Mouse (Mus musculus) liver, embryonic 16.5 days (tissue): Measurements from ENCODE around the gene Inppl1. TPM values are rescaled to one million over a fixed set of nuclear protein-coding genes. Genes with fewer than 3 reads are reported as not detected.
A peak's percentile ranks its signal among the peaks of the same experiment; 100 is the strongest.

ENCODE experiments used
- ATAC-seq: fragments of 200-750 bp; cut with Nextera tagmentation; 2 replicates; pipeline ENCODE4 v1.8.0; 2017; ENCODE audit warnings: low read depth, mild to moderate bottlenecking, moderate number of reproducible peaks, moderate library complexity
- H3K27ac ChIP-seq: fragments of 300-500 bp; sonication (generic); 2 replicates; pipeline ENCODE4 v1.5.1; 2014; ENCODE audit warnings: mild to moderate bottlenecking, low read length
- H3K27me3 ChIP-seq: fragments of 300-500 bp; sonication (generic); 2 replicates; pipeline ENCODE4 v1.6.1; 2014; ENCODE audit warnings: low read depth, low read length, mixed read lengths; ENCODE audit not compliant: control insufficient read depth, insufficient read depth
- H3K36me3 ChIP-seq: fragments of 300-500 bp; sonication (generic); 2 replicates; pipeline ENCODE4 v1.6.1; 2014; ENCODE audit warnings: mild to moderate bottlenecking; ENCODE audit not compliant: control insufficient read depth, insufficient read depth
- H3K4me1 ChIP-seq: fragments of 300-500 bp; sonication (generic); 2 replicates; pipeline ENCODE4 v1.6.1; 2014; ENCODE audit warnings: low read depth, low read length, mixed read lengths; ENCODE audit not compliant: control insufficient read depth
- H3K4me2 ChIP-seq: fragments of 300-500 bp; sonication (generic); 2 replicates; pipeline ENCODE4 v1.6.1; 2014; ENCODE audit warnings: low read depth, low read length, mixed read lengths
- H3K4me3 ChIP-seq: fragments of 300-500 bp; sonication (generic); 2 replicates; pipeline ENCODE4 v1.5.1; 2014; ENCODE audit warnings: low read depth, mild to moderate bottlenecking, low read length
- H3K9ac ChIP-seq: fragments of 300-500 bp; sonication (generic); 2 replicates; pipeline ENCODE4 v1.6.1; 2014; ENCODE audit warnings: low read depth, low read length
- H3K9me3 ChIP-seq: fragments of 300-500 bp; sonication (generic); replicated peaks from 2 replicates; pipeline ENCODE4 v1.6.1; 2016; ENCODE audit warnings: low read length; ENCODE audit not compliant: control insufficient read depth
- WGBS: fragments of 180-500 bp; shearing (Covaris S2); extraction: QIAGEN DNeasy Blood & Tissue Kit; methylation state at CpG from one replicate; pipeline ENCODE4 v1.1.7; 2014; ENCODE audit not compliant: insufficient replicate concordance; 5-methylcytosine and 5-hydroxymethylcytosine counted together
- polyA plus RNA-seq: library from polyadenylated mRNA; unstranded; fragments of >200 nt; fragmentation: Nextera tagmentation; extraction: Ambion mirVana; gene quantifications from 2 replicates; pipeline ENCODE4 v1.2.1, GENCODE M21; 2015

Inppl1 gene
- polyA plus RNA-seq, 1 experiment from 2014 or later, result 6.0 TPM

DNA sequence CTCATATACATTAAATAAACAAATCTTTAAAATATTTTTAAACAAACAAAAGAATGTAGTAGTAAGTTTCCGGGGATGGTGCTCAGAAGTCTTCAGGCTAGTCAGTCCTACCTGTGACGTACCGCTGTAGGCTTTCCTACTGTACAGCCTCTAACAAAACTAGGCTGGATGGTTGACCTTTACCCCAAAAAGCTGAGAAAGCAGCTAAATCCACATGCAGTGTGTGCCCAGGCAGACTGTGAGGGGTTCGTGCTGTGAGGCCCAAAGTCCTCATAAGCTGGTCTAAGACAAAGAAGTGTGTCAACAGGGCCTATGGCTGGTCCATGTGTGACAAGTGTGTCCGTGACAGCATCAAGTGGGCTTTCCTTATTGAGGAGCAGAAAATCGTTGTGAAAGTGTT is 14.8 kb upstream of the Inppl1 start:
- WGBS, result 69% methylated on average over 6 of the region's 6 CpGs
- Histone ChIP-seq H3K27me3 (no peaks in the 10 kb centered on the region), H3K9me3 (no peaks in the 10 kb centered on the region), H3K27ac (no peak overlapping the region), H3K9ac (no peak overlapping the region), H3K36me3 (no peaks in the 10 kb centered on the region), H3K4me1 (no peaks in the 10 kb centered on the region), H3K4me3 (no peak overlapping the region), H3K4me2 (no peak overlapping the region)
- ATAC-seq, result no peak; the same call in 1 of the 2 replicates

DNA sequence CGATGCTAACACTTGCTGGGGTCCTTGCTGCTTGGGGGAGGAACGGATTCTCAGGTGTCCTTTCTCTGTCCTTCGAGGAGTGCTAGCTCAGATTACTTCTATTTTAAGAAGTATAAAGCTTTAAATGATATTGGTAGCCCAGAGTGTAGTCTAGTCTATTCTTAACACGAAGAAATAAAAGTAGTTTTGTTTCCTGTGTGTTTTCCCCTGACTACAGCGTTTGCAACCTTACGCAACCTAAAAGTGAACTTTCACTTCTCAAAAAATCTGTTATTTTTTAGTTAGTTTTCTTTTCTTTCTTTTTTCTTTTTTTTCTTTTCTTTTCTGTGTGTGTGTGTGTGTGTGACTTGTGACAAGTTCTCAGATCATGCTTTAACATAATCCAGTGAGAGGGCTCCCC is 13.7 kb upstream of the Inppl1 start:
- no peaks in the 10 kb centered on the region for H3K36me3 ChIP-seq
- no peak for ATAC-seq

DNA sequence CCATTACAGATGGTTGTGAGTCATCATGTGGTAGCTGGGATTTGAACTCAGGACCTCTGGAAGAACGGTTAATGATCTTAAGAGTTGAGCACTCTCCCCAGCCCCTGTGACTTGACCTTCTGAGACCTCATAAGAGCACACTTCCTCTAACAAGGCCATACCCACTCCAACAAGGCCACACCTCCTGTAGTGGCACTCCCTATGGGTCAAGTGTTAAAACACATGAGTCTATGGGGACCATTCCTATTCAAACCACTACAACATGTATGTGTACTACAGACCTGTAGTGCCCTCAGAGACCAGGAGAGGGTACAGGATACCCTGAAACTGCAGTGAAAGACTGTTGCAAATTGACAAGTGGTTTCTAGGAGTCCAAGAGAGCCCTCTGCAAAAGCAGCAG is 9.9 kb upstream of the Inppl1 start:
- 63% methylated on average over 1 of the region's 1 CpGs for WGBS
- ATAC-seq, result no peak

More for the DNA sequence above, 13.7 kb upstream of the Inppl1 start:
- Histone ChIP-seq H3K27me3 (no peaks in the 10 kb centered on the region), H3K9me3 (no peaks in the 10 kb centered on the region), H3K9ac (no peak overlapping the region), H3K27ac (no peak overlapping the region), H3K4me3 (no peak overlapping the region), H3K4me2 (no peak overlapping the region), H3K4me1 (no peaks in the 10 kb centered on the region)
- WGBS, result 50% methylated on average over 6 of the region's 6 CpGs

DNA sequence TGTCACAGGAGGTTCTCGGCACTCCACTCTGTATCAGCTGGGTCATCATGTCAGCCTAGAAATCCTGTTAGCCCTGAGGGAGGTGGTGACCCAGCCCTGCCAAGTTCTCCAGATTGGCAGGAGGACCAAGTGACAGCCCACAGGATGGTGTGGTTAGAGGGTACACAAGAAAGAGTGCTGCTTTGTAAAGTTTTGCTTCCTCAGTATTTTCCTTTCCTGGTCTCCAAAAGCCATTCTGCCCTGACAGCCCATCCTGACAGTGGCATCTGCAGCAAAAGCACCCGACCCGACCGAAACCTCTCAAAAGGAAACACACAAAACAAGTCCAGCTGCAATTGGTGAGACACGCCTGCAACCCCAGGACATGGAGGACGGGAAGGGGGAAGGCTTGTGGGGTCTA is 6.2 kb upstream of the Inppl1 start:
- Histone ChIP-seq H3K9ac (no peak overlapping the region), H3K4me2 (no peak overlapping the region), H3K36me3 (no peaks in the 10 kb centered on the region), H3K27me3 (peaks cover under 1% of the 10 kb centered on the region; the same call in 1 of the 2 replicates), H3K27ac (no peak overlapping the region), H3K4me3 (no peak overlapping the region), H3K9me3 (no peaks in the 10 kb centered on the region), H3K4me1 (no peaks in the 10 kb centered on the region)
- no peak for ATAC-seq
- 61% methylated on average over 6 of the region's 6 CpGs for WGBS

More for the DNA sequence above, 9.9 kb upstream of the Inppl1 start:
- no peak overlapping the region for H3K4me2 ChIP-seq
- no peaks in the 10 kb centered on the region for H3K27me3 ChIP-seq
- H3K27ac ChIP-seq, result no peak overlapping the region
- H3K9ac ChIP-seq, result no peak overlapping the region
- no peaks in the 10 kb centered on the region for H3K4me1 ChIP-seq
- no peaks in the 10 kb centered on the region for H3K9me3 ChIP-seq
- no peaks in the 10 kb centered on the region for H3K36me3 ChIP-seq
- no peak overlapping the region for H3K4me3 ChIP-seq

DNA sequence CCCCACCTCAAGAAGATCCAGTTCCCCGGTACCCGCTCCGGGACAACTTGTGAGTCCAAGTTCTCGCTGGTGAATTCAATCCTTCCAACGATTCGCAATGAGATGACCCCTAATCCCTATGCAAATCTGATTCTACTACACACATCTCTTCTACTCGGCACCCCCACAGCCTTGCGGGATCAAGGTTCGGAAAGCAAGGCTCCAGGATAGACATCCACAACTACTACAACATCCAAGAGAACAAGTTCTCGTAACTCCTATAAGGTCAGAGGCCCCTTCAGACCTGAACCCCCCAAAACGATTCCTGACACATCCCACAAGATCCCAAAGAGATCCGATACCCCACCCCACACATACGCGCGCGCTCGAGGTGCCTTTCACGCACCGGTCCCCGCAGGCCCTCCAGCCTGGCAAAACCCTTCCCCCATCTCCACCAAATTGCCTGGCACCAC is 849 bp downstream of the Inppl1 start:
- no peak overlapping the region for H3K27ac ChIP-seq
- H3K36me3 ChIP-seq, result no peaks in the 10 kb centered on the region
- H3K9ac ChIP-seq, result peak overlapping the region; percentile 66
- ATAC-seq, result no peak
- peak overlapping the region; percentile 73 for H3K4me2 ChIP-seq
- no peaks in the 10 kb centered on the region for H3K9me3 ChIP-seq
- H3K4me3 ChIP-seq, result peak overlapping the region; percentile 67
- no peaks in the 10 kb centered on the region; the same call in none of the 2 replicates for H3K4me1 ChIP-seq
- WGBS, result 1% methylated on average over 20 of the region's 20 CpGs
- peaks cover 32% of the 10 kb centered on the region for H3K27me3 ChIP-seq

DNA sequence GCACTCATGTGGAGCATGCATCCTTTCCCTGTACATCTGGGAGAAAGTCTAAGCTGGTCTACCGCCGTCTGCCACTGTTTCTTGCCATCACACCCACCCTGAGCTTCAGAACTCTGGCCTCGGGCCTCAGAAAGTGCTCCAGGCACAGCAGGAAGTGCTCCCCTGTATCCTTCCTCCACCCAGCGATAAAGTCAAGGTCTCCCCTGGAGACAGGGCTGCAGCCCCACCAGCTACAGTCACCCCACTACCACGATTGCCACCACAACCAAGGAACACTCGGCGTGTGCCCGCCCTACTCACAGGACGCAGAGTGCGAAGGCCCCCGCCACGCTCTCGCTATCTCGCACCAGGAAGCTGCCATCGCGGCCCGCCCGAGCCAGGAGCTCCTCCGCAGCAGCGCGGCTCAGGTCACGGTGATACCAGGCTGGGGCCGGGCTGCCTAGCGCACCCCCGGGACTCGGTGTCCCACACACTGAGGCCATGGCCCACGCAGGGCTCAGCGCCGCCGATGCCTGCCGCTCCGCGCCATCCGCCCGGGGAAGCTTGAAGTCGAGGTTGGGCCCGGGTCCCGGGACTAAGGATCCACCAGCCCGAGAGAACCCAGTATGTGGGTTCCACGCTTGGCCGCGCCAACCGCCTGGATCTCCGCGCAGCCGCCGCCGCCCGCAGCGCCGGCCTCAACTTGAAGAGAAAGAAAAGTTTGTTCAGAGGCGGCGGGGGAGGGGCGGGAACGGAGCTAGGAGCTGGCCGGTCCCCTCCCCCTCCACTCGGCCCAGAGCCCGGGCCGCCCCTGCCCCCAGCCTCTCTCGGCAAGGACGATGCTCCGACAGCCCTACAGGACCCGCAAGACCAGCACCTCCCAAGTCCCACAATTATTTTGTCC is 1.5 kb downstream of the Inppl1 start:
- Histone ChIP-seq H3K9ac (peak overlapping the region; percentile 66), H3K4me2 (peak overlapping the region; percentile 73), H3K27ac (peak overlapping the region; percentile 52; the same call in 1 of the 2 replicates), H3K36me3 (no peaks in the 10 kb centered on the region), H3K4me1 (no peaks in the 10 kb centered on the region; the same call in none of the 2 replicates), H3K9me3 (no peaks in the 10 kb centered on the region), H3K27me3 (peaks cover 32% of the 10 kb centered on the region), H3K4me3 (peak overlapping the region; percentile 67)
- under 1% methylated on average over 56 of the region's 63 CpGs for WGBS
- peak; percentile 25; the same call in 1 of the 2 replicates for ATAC-seq

DNA sequence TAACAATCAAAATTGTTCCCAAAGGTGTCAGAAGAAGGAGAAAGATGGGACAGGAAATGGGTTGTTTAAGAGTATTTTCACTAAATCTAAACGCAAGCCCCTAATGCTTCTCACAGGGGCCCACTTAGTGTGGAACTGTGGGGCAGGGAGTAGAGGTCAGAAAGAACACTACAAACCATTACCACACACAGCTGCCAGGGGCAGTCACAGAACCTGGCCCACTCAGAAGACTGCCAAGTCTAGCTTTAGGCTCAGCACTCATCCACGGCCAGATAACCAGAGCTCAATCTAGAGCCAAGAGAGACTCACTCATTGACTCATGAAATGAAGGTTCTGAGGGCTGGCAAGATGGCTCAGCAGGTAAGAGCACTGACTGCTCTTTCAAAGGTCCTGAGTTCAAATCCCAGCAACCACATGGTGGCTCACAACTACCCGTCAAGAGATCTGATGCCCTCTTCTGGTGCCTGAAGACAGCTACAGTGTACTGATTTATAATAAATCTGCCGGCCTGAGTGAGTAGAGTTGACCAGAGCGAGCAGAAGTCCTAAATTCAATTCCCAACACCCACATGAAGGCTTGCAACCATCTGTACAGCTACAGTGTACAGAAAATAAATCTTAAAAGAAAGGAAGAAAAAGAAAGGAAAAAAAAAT is 2.4 kb downstream of the Inppl1 start:
- Histone ChIP-seq H3K36me3 (no peaks in the 10 kb centered on the region), H3K27me3 (peaks cover 32% of the 10 kb centered on the region), H3K4me1 (no peaks in the 10 kb centered on the region; the same call in none of the 2 replicates), H3K9ac (no peak overlapping the region), H3K9me3 (no peaks in the 10 kb centered on the region), H3K4me2 (peak overlapping the region; percentile 73; the same call in 1 of the 2 replicates), H3K4me3 (peak overlapping the region; percentile 67; the same call in 1 of the 2 replicates), H3K27ac (no peak overlapping the region)
- 40% methylated on average over 5 of the region's 5 CpGs for WGBS
- ATAC-seq, result no peak

DNA sequence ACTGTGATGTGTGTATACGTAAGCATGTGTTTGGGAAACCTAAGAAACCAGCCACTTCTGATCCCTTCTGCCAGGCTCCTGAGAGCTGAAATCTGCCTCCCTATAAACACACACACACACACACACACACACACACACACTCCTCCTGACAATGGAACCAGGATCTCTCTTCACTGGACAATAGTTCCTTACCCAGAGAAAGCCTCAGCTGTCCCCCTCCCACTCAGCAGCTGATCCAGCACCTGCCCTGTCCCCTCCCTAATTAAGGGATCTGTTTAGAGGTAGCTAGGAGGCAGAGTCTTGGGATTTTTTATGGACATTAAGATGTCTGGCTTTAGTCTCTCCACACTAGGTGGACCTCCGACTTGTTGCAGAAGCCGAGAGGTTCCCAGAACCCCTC is 3.1 kb downstream of the Inppl1 start:
- H3K36me3 ChIP-seq, result no peaks in the 10 kb centered on the region

More for the DNA sequence above, 3.1 kb downstream of the Inppl1 start:
- H3K27ac ChIP-seq, result no peak overlapping the region
- WGBS, result 69% methylated on average over 3 of the region's 3 CpGs
- no peak for ATAC-seq
- H3K4me3 ChIP-seq, result no peak overlapping the region
- no peak overlapping the region for H3K9ac ChIP-seq
- H3K4me1 ChIP-seq, result no peaks in the 10 kb centered on the region; the same call in none of the 2 replicates
- no peak overlapping the region for H3K4me2 ChIP-seq
- no peaks in the 10 kb centered on the region for H3K9me3 ChIP-seq
- H3K27me3 ChIP-seq, result peaks cover 32% of the 10 kb centered on the region
